Mouse (Mus musculus) cerebellum, postnatal 36 days (tissue): ENCODE measurements around the gene Chrnb1.

Experiments
- DNase-seq, 2 experiments: peaks; one replicate each; pipeline ENCODE4 v3.0.0; 2021 to 2022; ENCODE audit warnings: mixed read lengths in 2 of 2

Gene Chrnb1

GRCm38 (mm10) chr11:69795168-69795982 lies at the start of gene Chrnb1:
Gene Chrnb1 (minus strand): TSS chr11:69795943.
- DNase-seq = peak; percentile 85 to 91

DNA sequence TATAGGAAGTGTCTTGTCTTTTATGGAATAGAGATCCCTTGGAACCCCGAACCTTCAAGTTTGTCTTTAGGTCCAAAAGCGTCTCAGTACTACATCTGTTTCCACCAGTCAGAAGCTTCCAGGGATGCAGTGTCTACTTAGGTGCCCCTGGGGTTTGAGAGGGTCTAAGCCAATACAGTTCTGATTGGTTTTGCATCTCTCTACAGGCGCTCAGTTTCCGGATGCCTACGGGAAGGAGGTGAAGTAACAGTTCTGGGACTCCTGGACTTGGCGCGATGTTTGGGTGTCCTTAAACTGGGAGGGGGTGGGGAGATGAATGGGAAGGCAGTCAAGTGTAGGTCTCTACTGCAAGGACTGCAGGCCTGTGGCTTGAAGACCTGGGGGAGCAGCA lies 43.0 kb upstream of the Chrnb1 start:
- no peak for DNase-seq

DNA sequence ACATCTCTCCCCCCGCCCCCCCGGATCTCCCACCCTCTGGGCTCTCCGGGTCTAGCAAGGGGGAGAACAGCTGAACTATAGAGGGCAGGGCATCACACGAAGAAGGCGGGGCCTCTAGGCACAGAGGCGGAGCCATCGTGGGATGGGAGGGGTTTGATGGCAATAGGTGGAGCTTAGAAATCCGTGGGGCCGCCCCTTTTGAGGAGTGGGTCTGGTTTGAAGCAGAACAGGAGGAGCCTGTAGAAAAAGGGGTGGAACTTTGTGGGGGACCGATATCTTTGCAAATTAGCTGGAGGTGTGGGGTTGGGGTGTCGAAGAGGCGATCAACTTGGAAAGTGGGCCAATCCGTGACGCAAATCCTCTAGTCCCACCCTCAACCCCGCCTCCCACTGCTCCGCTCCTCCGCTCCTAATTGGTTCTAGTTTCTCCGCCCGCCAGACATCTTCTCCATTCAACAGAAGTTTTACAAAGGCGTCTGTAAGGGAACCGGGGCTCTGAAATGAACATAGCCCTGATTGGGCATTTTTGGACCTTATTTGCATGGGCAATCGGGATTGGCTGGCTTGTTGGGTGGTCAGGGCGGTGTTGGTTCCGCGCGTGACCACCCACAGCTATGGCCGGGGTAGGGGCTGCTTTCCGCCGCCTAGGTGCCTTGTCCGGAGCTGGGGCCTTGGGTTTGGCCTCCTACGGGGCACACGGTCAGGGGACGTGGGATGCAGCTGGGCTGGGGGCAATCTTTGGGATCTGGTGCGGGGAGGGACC lies 42.4 kb upstream of the Chrnb1 start, which contains the start of gene Tmem256:
Gene Tmem256, plus strand, starts transcription at position 563 of the 762 bp plus-strand sequence.
- peak; percentile 92 to 95 for DNase-seq

DNA sequence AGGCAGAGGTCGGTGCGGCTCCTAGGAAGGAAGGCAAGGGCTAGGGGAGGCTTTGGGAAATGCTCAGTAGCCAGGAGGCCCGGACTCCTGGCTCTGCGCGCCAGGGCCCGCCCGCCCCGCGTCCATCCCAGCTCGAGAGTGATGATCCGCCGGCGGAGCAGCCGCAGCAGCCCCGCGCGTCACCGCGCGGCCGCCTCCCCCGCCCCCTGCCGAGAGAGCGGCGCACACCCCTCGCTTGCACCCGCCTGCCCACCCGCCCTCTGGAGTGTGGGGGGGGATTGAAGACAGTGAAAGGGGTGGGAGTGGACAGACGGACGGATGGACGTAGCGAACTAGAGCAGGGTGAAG lies 41.8 kb upstream of the Chrnb1 start, which contains the start of gene Nlgn2:
Gene Nlgn2, minus strand, starts transcription at position 181 of the 348 bp plus-strand sequence.
- peak in 1 of 2 experiments; percentile 84 for DNase-seq

DNA sequence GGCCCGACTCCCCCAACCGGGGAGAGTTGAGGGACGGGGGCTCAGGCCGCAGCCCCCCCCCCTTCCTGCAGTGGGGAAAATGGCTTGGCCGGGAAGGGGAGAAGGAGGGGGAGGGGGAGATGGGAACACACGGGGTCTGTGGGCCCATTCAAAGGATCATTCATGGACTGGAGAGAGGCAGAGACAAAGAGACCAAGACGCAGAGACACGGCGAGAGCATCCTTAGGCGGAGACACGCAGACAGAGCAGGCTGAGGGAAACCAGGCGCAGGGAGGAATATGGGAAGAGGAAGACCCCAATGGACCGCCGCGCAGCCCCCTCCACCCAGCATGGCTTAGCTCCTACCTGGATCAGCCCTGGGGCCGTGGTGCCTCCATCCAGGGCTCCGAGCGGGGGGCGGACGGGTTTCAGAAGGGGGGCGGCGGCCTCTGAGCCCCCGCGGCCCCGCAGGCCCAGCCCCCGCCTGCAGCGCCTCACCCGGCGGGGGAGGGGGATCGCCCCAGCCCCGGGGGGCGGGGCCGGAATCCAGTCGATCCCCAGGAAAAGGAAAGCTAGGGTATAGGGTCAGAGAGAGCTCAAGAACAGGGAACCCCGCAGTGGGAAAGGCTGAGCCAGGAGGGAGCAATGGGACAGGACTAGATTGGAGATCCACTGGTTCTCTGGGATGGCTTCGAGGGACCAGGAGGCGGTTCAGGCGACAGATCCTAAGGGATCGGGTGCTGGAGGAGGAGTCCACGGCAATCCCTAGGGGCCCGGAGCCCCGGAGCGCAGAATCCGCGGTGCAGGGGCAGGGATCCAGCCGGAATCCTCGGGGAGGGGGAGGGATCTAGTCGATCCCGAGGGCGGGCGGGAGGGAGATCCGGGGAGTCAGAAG lies 41.2 kb upstream of the Chrnb1 start:
- DNase-seq = peak; percentile 32 to 48

- DNase-seq = no peak
Observed at GRCm38 (mm10) chr11:69835966-69836335, 40.2 kb upstream of the Chrnb1 start.

GRCm38 (mm10) chr11:69835326-69835965 lies 39.7 kb upstream of the Chrnb1 start:
- no peak for DNase-seq

- DNase-seq = peak; percentile 35 to 36
Observed at GRCm38 (mm10) chr11:69834001-69834549, 38.3 kb upstream of the Chrnb1 start.

DNA sequence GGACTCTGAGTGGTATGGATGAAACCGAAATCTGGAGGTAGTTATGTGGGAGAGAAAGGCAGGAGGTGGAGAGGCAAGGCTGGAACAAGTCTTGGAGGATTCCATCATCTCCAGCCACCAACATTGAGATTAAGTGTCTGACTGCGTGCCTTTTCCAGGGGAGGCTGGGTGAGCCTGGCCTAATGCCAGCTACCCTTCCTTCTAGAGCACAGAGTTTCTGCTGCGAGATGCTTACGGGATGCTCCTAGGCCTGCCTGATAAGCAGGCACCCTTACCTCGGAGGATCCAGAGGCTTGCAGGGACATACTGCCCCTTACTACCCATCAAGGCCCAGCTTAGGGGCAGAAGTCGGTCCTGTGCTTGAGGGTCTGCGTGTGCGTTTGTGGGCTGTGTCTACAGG lies 37.8 kb upstream of the Chrnb1 start:
- DNase-seq = no peak

DNA sequence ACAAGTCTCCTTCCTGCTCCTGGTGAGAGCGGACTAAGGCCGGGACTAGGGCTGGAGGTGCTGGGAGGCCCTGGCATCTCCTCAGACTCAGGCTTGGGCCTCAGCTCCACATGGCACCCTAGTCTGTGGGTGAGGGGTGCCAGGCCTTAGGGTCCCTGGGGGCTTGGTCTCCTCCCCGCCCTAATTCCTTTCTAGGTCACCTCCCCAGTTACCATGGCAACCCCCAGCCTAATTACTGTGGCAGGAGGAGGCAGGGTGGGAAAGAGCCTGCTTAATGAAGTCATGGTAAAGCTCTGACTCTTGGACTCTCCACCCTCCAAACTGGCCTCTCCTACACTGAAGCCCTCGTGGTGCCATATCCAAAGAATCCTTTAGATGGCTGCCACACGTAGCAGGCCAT lies 33.1 kb upstream of the Chrnb1 start:
- no peak for DNase-seq

DNA sequence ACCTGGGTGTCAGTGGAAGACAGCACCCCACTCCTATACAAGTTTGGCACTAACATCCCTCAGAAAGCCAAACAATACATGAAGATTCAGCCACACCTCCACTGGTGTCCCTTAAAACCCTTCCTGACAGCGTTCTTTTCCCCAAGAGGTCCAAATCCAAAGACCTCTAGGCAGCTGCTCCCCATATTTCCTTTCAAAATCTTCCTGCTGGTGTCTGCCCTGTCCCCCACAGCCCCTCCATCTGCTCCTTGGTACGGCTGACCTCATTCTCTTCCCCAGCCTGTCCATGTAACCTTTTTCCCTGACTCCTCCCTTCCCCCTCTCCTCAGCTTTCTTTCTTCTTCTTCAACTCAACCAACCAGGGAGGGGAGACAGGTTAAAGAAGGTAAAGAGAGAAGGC lies 27.7 kb upstream of the Chrnb1 start:
- DNase-seq = no peak

- no peak for DNase-seq
Observed at GRCm38 (mm10) chr11:69822080-69822479, 26.3 kb upstream of the Chrnb1 start, which contains the start of gene Spem1. Gene Spem1 (minus strand): TSS chr11:69822180.

DNA sequence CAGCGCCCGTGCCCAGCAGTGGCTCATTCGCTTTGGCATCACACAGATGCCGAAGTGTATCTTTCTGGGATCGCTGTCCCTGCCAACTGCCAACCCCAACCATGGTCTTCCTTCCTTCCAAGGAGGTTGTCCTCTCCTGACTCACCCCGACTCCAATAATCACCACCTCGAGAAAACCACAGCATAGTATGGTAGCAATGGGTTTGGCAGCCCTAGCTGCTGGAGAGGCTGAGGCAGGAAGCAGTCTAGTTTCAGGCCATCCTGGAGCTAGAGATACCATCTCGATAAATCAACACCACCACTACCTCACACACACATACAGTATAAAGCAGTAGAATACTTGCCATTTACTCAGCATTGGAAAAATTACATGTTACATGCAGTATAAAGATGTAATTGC lies 23.1 kb upstream of the Chrnb1 start:
- no peak for DNase-seq

DNA sequence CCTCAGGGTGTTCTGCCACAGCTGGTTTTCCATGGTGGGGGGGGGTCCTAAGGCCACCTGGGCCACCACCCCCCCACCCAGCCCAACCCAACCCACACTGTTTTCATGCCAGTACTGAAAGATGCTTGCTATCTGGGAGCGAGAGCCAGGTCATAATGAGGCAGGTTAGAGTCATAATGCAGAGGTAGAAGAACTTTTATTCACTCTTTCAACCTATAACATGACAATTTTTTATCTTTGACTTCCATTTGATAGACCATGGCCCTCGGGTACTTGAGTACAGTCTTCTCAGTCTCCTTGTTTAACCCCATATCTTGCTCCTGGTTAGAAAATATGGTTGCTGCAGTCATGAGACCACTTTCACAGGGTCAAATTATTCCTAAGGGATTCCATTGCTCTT lies 22.6 kb upstream of the Chrnb1 start, which contains the start of gene Spem2:
Gene Spem2, minus strand, starts transcription at position 101 of the 400 bp plus-strand sequence.
- no peak for DNase-seq

- no peak for DNase-seq
Observed at GRCm38 (mm10) chr11:69816520-69816919, 20.8 kb upstream of the Chrnb1 start.

GRCm38 (mm10) chr11:69815155-69815554 lies 19.4 kb upstream of the Chrnb1 start, which contains the start of gene Gm39566:
Gene Gm39566 (minus strand): TSS chr11:69815298.
- no peak for DNase-seq

- no peak for DNase-seq
Observed at GRCm38 (mm10) chr11:69810280-69810679, 14.5 kb upstream of the Chrnb1 start.

- DNase-seq = no peak
Observed at GRCm38 (mm10) chr11:69807641-69808040, 11.9 kb upstream of the Chrnb1 start.

DNA sequence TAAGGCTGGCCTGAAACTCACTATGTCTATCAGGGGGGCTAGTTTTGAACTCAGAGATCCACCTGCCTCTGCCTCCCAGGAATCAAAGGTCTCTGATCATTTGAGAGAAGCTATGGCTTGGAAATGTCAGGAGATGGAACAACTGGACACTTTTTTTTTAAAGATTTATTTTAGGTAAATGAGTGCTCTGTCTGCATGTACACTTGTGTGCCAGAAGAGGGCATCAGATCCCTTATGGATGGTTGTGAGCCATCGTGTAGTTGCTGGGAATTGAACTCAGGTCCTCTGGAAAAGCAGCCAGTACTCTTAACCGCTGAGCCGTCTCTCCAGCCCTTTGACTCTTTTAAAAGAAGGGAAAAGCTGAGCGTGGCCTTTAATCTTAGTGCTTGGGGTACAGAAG lies 10.6 kb upstream of the Chrnb1 start:
- DNase-seq = no peak

DNA sequence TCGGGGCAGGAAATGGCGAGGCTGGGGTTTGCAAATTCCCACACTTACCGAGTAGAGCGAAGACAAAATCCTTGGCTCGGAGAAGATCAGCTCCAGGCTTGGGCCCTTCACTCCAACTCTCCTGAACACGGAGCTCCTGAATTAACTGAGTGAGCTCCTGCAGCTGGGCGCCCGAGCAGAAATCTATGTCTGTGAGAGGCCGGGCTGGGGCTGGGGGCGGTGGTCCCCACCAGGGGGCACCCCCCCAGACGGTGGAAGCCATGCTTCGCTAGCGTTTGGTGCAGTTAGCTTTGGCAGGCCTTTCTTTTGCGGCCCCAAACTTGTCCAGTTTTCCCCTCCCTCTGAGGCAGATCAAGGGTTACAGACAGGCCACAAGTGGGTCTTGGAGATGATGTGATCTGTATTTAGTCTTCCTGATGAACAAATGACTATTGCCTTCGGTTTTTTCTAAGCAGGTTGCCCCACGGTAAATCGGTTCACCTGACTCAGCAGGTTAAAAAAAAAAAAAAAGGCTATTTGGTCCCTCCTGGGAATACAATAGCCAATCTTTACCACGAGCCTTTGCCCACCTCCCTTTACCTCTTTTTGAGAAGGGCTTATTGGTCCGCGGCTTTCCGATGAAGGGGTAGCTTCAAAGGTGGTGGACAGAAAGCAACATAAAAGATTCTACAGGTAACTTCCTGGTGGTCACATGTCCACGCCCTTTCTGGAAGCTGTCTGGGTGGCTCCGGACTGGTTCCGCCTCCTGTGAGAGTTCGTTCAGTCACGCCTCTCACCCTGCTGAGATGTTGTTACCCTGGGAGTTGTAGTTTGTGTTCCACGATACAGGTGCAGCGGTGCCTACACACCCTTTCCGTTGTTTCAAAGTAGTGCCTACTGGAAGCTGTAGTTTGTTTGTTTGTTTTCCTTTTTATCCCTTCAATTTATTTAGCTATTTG lies 9.5 kb upstream of the Chrnb1 start, which contains the start of gene Tmem102:
Gene Tmem102, minus strand, starts transcription at position 653 of the 938 bp plus-strand sequence.
- no peak for DNase-seq

DNA sequence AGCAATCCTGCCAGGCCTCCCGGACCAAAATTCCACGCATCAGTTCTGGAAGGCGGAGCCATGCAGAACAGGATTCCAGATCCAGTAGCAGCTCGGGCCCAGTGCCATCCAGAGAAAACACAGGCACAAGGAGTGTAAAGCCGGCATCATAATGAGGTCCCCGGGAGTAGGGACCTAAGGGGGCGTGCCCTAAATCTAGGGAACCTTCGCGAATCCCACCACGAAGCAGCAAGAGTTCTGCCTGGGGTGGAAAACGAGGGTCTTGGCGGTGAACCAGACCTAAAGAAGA lies 8.9 kb upstream of the Chrnb1 start:
- DNase-seq = no peak
